Mouse (Mus musculus): Measurements from ENCODE around the gene Tgoln1. TPM values are rescaled to one million over a fixed set of nuclear protein-coding genes. Genes with fewer than 3 reads are reported as not detected.
A peak's percentile ranks its signal among the peaks of the same experiment; 100 is the strongest.

Tgoln1 gene
- total RNA-seq (2017) = 56.4 and 66.7 TPM in 2 replicates

DNA sequence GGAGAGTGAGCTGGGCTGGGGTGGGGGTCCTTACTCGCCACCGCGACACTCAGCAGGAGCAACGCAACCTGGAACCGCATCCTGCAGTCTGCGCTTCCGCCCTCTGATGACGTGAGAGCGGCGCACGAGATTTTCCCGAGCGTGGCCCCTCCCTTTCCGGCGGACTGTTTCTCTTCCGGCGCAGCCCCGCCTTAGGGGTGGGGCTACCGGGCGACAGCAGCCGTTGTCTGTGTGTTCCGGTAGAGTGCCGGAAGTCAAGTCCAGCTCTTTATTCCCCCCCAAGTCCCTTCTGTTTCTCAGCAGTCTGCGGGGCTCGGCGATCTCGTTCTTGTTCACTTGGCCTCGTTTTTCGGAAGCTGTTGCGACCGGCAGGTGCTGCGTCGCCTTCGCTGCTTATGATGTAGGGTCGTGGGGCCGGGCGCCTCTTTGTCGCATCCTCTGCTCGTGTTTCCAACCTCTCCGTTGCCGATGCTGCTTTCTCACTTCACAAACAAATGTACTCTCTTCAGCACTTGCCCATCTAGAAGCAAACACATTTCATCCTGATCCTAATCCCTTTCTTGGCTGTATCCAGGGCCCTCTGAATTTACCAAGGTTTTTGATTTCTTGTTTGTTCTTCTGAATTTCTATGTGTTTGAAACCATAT is at the start of gene Tgoln1:
TSS of gene Tgoln1 (minus strand) at position 358 of the 646 bp plus-strand sequence.
- ATAC-seq (replicated peaks; ENCODE audit: low read depth, poor library complexity, severe bottlenecking) = peak; percentile 94

DNA sequence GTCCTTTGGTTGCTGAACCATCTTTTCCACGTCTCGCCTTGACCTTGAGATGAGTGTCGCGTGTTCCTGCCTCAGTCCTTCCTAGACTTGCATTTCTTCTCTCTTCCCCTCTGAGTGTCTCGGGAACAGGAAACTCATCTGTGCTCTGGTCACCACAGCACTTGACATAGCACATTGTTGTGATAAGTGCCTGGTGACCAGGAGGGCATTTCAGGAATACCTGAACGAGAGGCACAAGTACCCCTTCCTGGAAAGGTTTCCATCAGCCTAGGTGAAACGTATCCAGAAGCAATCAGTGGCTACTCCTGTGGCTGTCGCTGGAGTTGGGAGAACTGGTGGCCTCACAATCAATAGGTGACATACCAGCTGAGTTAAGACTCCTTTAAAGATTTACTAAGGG is 47.5 kb upstream of the Tgoln1 start:
- ATAC-seq (replicated peaks; ENCODE audit: low read depth, poor library complexity, severe bottlenecking) = no peak

GRCm38 (mm10) chr6:72663000-72663399 is 46.2 kb upstream of the Tgoln1 start:
- peak; percentile 46 for ATAC-seq (replicated peaks; ENCODE audit: low read depth, poor library complexity, severe bottlenecking)

- no peak for ATAC-seq (replicated peaks; ENCODE audit: low read depth, poor library complexity, severe bottlenecking)
Observed at GRCm38 (mm10) chr6:72660391-72660720, 43.6 kb upstream of the Tgoln1 start.

DNA sequence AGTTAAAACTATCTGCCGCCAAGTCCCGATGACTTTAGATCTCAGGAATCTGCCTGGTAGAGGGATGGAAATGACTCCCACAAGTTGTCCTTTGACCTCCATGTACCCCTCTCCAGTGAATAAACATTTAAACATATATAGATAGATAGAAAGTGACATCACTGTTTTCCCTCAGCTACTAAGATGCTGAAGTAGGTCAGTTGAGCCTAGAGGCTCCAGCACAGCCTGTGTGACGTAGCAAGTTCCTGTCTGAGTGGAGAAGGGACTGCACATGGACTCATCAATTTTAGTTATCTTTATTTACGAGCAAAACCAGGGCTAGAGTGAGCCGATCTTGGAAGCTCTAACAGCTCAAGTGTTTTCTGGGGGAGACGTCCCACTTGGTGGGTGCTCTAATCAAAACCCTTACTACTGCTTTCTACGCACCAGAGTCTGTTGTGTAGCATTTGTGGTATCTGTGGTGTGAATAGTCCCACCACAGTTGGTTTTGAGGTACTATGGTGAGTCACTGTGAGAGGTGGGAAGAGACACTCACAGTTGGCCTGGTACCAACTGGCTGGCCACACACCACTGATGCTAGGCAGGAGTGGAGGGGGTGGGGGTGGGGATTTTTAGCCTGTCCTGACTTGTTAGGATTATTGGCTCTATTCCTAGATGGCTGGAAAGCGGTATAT is 43.1 kb upstream of the Tgoln1 start:
- peak; percentile 85 for ATAC-seq (replicated peaks; ENCODE audit: low read depth, poor library complexity, severe bottlenecking)

GRCm38 (mm10) chr6:72658006-72658405 is 41.2 kb upstream of the Tgoln1 start:
- ATAC-seq (replicated peaks; ENCODE audit: low read depth, poor library complexity, severe bottlenecking) = no peak

DNA sequence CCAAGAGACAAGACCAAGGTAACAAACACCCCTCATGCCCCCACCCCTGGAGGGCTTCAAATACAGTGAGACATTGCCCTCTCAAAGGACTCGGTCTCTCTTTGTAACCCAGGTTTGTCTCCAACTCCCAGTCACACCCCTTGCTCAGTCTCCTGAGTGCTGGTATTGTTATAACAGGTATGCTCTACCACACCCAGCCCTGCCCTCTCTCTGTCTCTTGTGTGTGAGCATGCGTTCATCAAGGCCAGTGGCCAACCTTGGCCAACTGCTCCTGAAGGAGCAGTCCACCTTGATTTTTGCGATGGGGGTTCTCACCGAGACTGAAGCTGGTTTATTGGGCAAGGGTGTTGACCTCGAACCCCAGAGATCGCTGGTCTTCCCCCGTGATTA is 39.2 kb upstream of the Tgoln1 start:
- no peak for ATAC-seq (replicated peaks; ENCODE audit: low read depth, poor library complexity, severe bottlenecking)

- no peak for ATAC-seq (replicated peaks; ENCODE audit: low read depth, poor library complexity, severe bottlenecking)
Observed at GRCm38 (mm10) chr6:72655309-72656052, 38.7 kb upstream of the Tgoln1 start.

GRCm38 (mm10) chr6:72654355-72654754 is 37.6 kb upstream of the Tgoln1 start:
- ATAC-seq (replicated peaks; ENCODE audit: low read depth, poor library complexity, severe bottlenecking) = no peak

GRCm38 (mm10) chr6:72653419-72653818 is 36.6 kb upstream of the Tgoln1 start:
- ATAC-seq (replicated peaks; ENCODE audit: low read depth, poor library complexity, severe bottlenecking) = no peak

DNA sequence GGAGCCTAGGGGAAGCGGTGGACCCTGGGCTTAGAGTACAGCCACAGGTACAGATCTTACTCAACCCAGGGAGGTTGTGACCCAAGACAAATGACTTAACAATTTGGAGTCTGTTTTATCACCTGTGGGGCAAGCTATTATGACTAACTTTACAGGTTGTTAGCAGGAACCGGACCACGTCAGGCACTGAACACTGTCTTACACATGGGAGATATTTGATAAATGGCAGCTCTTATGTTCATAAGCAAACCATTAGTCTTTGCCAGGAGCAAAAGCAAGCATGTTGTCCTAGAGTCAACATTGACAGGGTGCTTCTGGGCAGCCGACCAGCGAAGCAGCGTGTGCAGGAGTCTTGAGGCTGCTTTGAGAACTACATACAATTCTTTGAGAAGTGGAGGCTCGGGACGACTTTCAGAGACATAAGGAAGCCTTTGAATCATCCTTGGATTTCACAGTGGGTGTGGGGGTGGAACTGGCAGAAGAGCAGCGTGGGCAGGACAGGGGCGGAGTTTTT is 33.6 kb upstream of the Tgoln1 start:
- ATAC-seq (replicated peaks; ENCODE audit: low read depth, poor library complexity, severe bottlenecking) = no peak

- ATAC-seq (replicated peaks; ENCODE audit: low read depth, poor library complexity, severe bottlenecking) = no peak
Observed at GRCm38 (mm10) chr6:72648002-72648595, 31.3 kb upstream of the Tgoln1 start.

- peak; percentile 93 for ATAC-seq (replicated peaks; ENCODE audit: low read depth, poor library complexity, severe bottlenecking)
Observed at GRCm38 (mm10) chr6:72647383-72647820, 30.6 kb upstream of the Tgoln1 start.

- ATAC-seq (replicated peaks; ENCODE audit: low read depth, poor library complexity, severe bottlenecking) = no peak
Observed at GRCm38 (mm10) chr6:72645364-72645763, 28.6 kb upstream of the Tgoln1 start.

DNA sequence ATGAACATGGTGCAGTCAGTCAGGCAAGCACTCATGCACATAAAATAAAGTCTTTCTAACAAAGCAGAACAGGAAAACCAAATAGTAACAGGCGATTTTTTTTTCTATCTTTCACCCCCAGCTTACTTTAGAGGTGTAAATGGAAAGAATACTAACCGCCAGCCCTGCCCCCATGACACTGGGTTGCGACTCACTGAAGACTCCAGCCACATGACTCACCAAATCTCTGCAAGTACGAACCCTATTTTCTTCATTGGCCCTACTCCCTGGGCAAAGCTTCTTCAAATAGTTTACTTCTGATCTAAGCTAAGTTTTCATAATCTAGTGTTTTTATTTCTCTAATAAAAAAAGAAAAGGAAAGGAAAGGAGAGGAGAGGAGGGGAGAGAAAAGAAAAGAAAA is 27.8 kb upstream of the Tgoln1 start:
- no peak for ATAC-seq (replicated peaks; ENCODE audit: low read depth, poor library complexity, severe bottlenecking)

DNA sequence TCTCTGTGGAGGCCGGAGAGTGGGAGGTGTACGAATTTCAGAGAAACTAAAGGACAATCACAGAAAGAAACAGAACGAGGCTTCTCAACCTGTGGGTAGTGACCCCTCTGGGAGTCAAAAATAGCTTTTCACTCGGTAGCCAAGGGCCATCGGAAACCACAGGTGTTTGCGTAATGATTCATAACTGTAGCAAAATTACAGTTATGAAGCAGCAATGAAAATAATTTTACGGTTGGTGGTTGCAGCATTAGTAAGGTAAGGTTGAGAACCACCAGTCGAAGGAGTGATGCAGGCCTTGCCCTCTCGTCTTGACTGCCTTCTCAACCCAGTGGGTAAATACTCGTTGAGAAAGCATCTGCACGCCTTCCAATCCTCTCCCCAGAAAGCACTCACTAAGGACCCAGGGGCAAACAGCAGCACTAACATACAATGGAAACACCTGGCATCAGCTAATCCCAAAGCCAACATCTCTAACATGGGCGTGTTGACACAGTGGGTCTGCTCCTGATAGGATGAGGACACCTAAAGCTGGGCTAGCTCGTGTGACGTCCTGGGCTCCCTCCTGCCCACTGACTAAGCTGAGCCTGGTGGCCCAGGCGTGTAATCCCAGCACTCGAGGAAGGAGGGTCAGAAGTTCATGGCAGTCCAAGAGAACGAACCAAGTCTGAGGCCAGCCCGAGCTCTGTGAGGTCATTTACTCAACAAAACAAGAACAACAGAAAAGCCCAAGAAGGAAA is 24.6 kb upstream of the Tgoln1 start:
- ATAC-seq (replicated peaks; ENCODE audit: low read depth, poor library complexity, severe bottlenecking) = no peak

DNA sequence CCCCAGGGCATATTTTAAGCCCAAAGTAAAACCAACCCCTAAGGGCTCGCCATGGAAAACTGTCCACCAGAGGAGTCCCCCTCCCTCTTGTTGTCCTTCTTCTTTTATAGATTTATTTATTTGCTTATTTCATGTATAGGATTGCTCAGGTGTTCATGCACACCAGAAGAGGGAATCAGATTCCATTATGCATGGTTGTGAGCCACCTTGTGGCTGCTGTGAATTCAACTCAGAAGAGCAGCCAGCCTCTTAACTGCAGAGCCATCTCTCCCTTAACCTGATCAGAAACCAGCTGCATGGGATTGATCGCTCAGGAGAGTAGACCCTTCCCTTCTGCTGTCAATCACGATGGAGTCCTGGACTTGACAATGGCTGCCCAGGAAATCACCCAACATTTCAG is 20.1 kb upstream of the Tgoln1 start:
- no peak for ATAC-seq (replicated peaks; ENCODE audit: low read depth, poor library complexity, severe bottlenecking)

DNA sequence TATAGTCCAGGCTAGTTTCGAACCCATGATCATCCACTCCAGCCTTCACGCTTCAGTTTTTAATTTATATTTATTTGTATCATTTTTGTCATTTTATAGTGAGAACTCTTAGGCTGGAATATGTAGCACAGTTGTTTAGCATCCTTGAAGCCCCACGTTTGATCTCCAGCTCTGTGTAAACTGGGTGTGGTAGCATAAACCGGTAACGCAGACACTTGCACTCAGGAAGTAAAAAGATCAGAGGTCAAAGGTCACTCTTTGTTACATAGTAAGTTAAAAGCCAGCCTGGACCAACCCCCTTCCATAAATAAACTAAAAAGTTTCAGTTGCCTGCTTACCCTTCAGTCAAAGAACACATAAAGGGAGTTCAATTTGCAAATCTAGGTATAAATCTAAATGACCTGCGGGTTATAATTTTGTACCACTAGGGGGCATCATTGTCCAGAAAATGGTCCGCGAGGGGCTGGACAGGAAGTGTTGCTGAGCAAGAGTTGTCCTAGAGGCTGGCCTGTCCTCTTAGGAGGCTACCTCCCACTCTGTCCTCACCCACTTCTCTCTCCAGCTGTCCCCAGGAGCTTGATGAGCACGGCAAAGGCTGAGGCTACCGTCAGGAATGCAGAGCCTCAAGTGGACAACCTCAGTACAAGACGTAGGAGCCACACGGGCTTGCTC is 19.1 kb upstream of the Tgoln1 start:
- peak; percentile 75 for ATAC-seq (replicated peaks; ENCODE audit: low read depth, poor library complexity, severe bottlenecking)

- no peak for ATAC-seq (replicated peaks; ENCODE audit: low read depth, poor library complexity, severe bottlenecking)
Observed at GRCm38 (mm10) chr6:72634311-72634710, 17.5 kb upstream of the Tgoln1 start.

All from common myeloid progenitor, adult 5-6 weeks (primary cell).